Mouse (Mus musculus) midbrain, postnatal 0 days (tissue): ENCODE measurements around the gene Ppil1. TPM values are rescaled to one million over a fixed set of nuclear protein-coding genes. Genes with fewer than 3 reads are reported as not detected.
A peak's percentile ranks its signal among the peaks of the same experiment; 100 is the strongest.

Experiments used
- ATAC-seq: fragments of 200-750 bp; cut with Nextera tagmentation; 2 replicates; pipeline ENCODE4 v1.8.0; 2017; ENCODE audit warnings: moderate number of reproducible peaks, mild to moderate bottlenecking, moderate TSS enrichment, moderate library complexity; ENCODE audit not compliant: low FRiP score
- DNase-seq: peaks from one replicate; pipeline ENCODE4 v3.0.0-alpha.2; 2015; ENCODE audit warnings: low spot score
- H3K27ac ChIP-seq: fragments of 300-500 bp; sonication (generic); 2 replicates; pipeline ENCODE4 v1.5.1; 2014; ENCODE audit warnings: low read depth, mild to moderate bottlenecking, low read length, mixed read lengths
- H3K27me3 ChIP-seq: fragments of 300-500 bp; sonication (generic); 2 replicates; pipeline ENCODE4 v1.6.1; 2014; ENCODE audit warnings: low read length, control low read depth, mixed read lengths; ENCODE audit not compliant: insufficient read depth
- H3K36me3 ChIP-seq: fragments of 300-500 bp; sonication (generic); 2 replicates; pipeline ENCODE4 v1.6.1; 2014; ENCODE audit warnings: low read length, control low read depth, mixed read lengths; ENCODE audit not compliant: insufficient read depth
- H3K4me1 ChIP-seq: fragments of 300-500 bp; sonication (generic); 2 replicates; pipeline ENCODE4 v1.6.1; 2014; ENCODE audit warnings: mild to moderate bottlenecking, control low read depth, antibody characterized with exemption, low read length, mixed read lengths; ENCODE audit not compliant: insufficient read depth
- H3K4me2 ChIP-seq: fragments of 300-500 bp; sonication (generic); 2 replicates; pipeline ENCODE4 v1.6.1; 2014; ENCODE audit warnings: low read depth, mild to moderate bottlenecking, low read length, mixed read lengths; ENCODE audit not compliant: poor library complexity, severe bottlenecking
- H3K4me3 ChIP-seq: fragments of 300-500 bp; sonication (generic); 2 replicates; pipeline ENCODE4 v1.5.1; 2014; ENCODE audit warnings: low read depth, mild to moderate bottlenecking, low read length, moderate library complexity
- H3K9ac ChIP-seq: fragments of 300-500 bp; sonication (generic); replicated peaks from 2 replicates; pipeline ENCODE4 v1.6.1; 2014; ENCODE audit warnings: mild to moderate bottlenecking, low read length, moderate library complexity, mixed read lengths; ENCODE audit not compliant: poor library complexity, severe bottlenecking
- H3K9me3 ChIP-seq: fragments of 300-500 bp; sonication (generic); 2 replicates; pipeline ENCODE4 v1.6.1; 2016; ENCODE audit warnings: low read length, control low read depth
- CTCF ChIP-seq: IDR thresholded peaks from 2 replicates; pipeline ENCODE4 v1.5.1; 2016; ENCODE audit warnings: antibody characterized with exemption, mild to moderate bottlenecking
- WGBS: fragments of 180-500 bp; shearing (Covaris S2); extraction: QIAGEN DNeasy Blood & Tissue Kit; methylation state at CpG from one replicate; pipeline ENCODE4 v1.1.7; 2014; 5-methylcytosine and 5-hydroxymethylcytosine counted together
- polyA plus RNA-seq: library from polyadenylated mRNA; unstranded; fragments of >200 nt; fragmentation: Nextera tagmentation; extraction: Ambion mirVana; gene quantifications from 2 replicates; pipeline ENCODE4 v1.2.1, GENCODE M21; 2015
- total RNA-seq: library from RNA; depleted of rRNA; stranded (reverse); fragments of >200 nt; gene quantifications from 2 replicates; pipeline ENCODE4 v1.2.3, GENCODE M21; 2014

The Ppil1 gene
- total and polyA plus RNA-seq, 2 experiments from 2014 or later, result 70.3 to 95.7 TPM

DNA sequence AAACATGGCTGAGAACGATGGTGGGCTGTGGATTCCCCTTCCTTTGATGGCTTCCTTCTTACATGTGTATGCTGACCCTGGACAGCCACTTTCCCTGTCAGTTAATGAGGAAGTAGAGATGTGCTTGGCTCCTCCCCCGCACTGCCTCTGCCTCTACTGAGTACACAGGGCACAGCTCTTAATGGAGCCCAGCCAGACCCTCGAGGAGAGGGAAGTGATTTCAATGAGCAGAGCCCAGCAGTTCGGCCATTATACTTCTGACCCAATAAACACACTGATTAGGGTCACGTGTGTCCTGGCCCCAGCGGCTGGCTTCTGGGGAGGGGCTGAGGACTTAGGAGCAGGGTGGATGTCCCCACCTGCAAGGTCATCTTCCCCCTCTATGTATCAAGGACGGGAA lies 18.3 kb downstream of the Ppil1 start:
- Histone ChIP-seq H3K36me3 (peaks cover 4% of the 10 kb centered on the region; the same call in 1 of the 2 replicates), H3K9ac (no peak overlapping the region), H3K27ac (peak overlapping the region; percentile 34; the same call in 1 of the 2 replicates), H3K27me3 (no peaks in the 10 kb centered on the region), H3K4me2 (no peak overlapping the region), H3K4me3 (no peak overlapping the region), H3K4me1 (peaks cover 10% of the 10 kb centered on the region; the same call in 1 of the 2 replicates), H3K9me3 (no peaks in the 10 kb centered on the region)
- DNase-seq (no peak), ATAC-seq (no peak)
- WGBS, result 36% methylated on average over 7 of the region's 7 CpGs
- TF ChIP-seq CTCF, result no peak

DNA sequence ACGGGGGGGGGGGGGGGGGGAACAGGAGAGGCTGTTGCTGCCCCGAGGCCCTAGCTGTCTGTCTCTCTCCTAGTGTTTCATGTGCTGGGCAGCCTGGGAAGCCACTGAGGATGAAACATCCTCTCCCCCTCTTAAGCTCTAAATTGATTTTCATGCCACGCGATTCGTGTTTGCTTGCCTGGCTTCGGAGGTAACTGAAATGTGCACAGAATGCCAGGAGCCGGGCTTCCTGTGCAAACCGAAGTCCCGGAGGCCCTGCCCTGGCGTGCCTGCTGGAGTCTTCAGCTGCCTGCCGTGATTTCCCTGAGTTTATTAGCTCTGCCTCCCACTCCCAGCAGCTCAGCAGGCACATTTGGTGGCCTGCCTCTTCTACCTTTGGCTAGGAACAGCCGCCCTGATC lies 19.1 kb downstream of the Ppil1 start:
- ATAC-seq, result no peak

DNA sequence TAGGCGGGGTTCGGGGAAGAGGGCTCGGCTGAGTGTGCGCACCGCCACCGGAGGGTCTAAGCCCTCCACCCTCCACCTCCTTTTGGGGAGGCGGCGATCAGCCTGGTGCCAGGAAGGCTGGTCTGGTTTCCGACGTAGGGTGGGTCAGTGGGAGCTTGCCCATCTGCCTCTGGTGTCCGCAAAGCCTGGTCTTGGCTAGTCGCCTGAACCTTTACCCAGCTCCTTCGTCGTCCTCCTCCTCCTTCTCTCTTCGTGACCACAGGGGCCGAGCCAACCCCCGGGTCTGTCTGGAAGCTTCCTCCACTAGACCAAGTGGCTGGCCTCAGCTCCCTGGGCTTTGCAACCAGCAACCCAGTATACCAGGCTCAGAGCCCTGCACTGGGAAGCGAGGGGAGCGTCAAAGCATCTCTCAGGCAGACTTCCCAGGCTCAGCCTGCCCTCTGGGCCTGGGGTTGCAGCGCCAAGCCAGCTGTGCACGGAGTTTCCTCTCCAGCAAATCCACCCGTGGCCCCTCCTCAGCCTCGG lies 25.5 kb downstream of the Ppil1 start:
- ATAC-seq (no peak), DNase-seq (peak; percentile 24)
- H3K36me3 ChIP-seq, result no peaks in the 10 kb centered on the region
- TF ChIP-seq CTCF, result no peak
- peak overlapping the region; percentile 89 for H3K9ac ChIP-seq
- no peaks in the 10 kb centered on the region for H3K27me3 ChIP-seq
- H3K4me2 ChIP-seq, result peak overlapping the region; percentile 90
- peak overlapping the region; percentile 19; the same call in 1 of the 2 replicates for H3K27ac ChIP-seq
- H3K4me1 ChIP-seq, result peaks cover 5% of the 10 kb centered on the region; the same call in 1 of the 2 replicates
- WGBS, result 1% methylated on average over 21 of the region's 23 CpGs
- H3K4me3 ChIP-seq, result peak overlapping the region; percentile 70
- H3K9me3 ChIP-seq, result no peaks in the 10 kb centered on the region

More for the DNA sequence above, 19.1 kb downstream of the Ppil1 start:
- H3K4me3 ChIP-seq, result no peak overlapping the region
- H3K4me2 ChIP-seq, result no peak overlapping the region
- no peaks in the 10 kb centered on the region for H3K9me3 ChIP-seq
- H3K9ac ChIP-seq, result no peak overlapping the region; the same call in 1 of the 2 replicates
- TF ChIP-seq CTCF, result no peak
- no peak for DNase-seq
- WGBS, result 10% methylated on average over 10 of the region's 12 CpGs
- H3K27me3 ChIP-seq, result no peaks in the 10 kb centered on the region
- peak overlapping the region; percentile 34; the same call in 1 of the 2 replicates for H3K27ac ChIP-seq
- H3K36me3 ChIP-seq, result peaks cover 4% of the 10 kb centered on the region; the same call in 1 of the 2 replicates
- peaks cover 10% of the 10 kb centered on the region; the same call in 1 of the 2 replicates for H3K4me1 ChIP-seq

DNA sequence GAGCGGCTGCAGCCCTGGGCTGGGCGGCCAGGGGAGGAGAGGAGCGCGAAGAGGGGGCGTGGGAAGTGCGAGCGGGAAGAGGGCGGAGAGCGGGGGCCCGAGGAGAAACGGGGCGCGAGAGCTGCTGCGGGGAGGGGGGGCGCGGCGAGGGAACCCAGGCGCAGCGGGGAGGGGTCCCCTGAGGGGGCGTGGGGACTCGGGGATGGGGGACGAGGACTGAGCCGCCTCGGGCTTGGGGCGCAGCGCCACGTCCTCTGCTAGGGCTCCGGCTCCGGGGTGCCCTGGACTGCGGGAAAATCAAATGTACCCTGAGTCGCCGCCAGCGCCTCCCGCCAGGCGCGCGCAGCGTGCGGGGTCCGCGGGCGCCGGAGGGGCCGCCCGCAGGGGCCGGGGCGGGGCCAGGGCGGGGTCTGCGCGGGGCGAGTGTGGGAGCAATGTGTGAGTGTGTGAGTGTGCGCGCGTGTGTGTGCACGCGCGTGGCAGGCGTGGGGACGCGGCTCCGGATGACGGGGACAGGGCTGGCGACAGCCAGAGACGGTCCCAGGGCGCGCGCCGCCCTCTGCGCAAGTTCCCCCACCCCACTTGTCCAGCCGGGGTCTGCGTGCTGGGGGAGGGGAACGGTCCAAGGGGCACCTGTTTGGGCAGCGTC lies 26.1 kb downstream of the Ppil1 start, which contains the start of gene Cpne5:
Gene Cpne5, minus strand, starts transcription at position 396 of the 649 bp plus-strand sequence.
- no peaks in the 10 kb centered on the region for H3K9me3 ChIP-seq
- H3K36me3 ChIP-seq, result no peaks in the 10 kb centered on the region

DNA sequence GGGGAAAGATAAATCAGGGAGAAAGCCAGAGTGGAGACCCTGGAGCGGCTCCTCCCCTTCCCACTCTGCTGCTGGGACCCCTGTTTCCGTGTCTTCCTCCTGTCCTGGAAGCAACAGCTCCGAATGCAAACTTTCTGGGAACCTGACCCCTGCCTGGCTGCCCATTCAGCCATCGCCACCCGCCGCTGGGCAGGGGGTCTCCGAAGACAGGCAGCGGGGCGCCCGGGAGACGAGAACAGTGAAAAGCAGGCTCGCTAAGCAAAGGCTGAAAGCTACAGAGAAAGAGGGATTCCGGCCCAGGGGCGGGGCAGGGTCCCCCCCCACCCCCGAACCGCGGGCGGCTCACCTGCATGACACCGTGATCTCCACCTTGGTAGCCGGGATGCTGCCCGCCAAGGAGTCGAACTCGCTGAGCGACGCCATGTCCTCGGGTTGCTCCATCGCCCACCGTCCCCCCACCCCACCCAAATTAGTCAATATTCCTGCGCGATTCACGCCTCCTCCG lies 26.7 kb downstream of the Ppil1 start:
- ATAC-seq, result no peak
- Histone ChIP-seq H3K27ac (peak overlapping the region; percentile 19; the same call in 1 of the 2 replicates), H3K4me3 (peak overlapping the region; percentile 70), H3K27me3 (no peaks in the 10 kb centered on the region), H3K36me3 (no peaks in the 10 kb centered on the region), H3K9ac (peak overlapping the region; percentile 89), H3K9me3 (no peaks in the 10 kb centered on the region), H3K4me2 (peak overlapping the region; percentile 90), H3K4me1 (peaks cover 5% of the 10 kb centered on the region; the same call in 1 of the 2 replicates)
- no peak for TF ChIP-seq CTCF
- no peak for DNase-seq
- 2% methylated on average over 24 of the region's 32 CpGs for WGBS

More for the DNA sequence above, 26.1 kb downstream of the Ppil1 start, which contains the start of gene Cpne5:
- TF ChIP-seq CTCF, result no peak
- Histone ChIP-seq H3K9ac (peak within 1 kb of the TSS; percentile 89), H3K4me2 (peak within 1 kb of the TSS; percentile 90), H3K27ac (peak within 1 kb of the TSS; percentile 19), H3K4me1 (peaks cover 5% of the 10 kb centered on the region; the same call in 1 of the 2 replicates), H3K4me3 (peak within 1 kb of the TSS; percentile 70), H3K27me3 (no peaks in the 10 kb centered on the region)
- WGBS, result 0% methylated on average over 37 of the region's 73 CpGs
- DNase-seq (peak; percentile 38), ATAC-seq (peak; percentile 71)
